Mouse (Mus musculus) pancreas, adult 10 weeks (tissue): ENCODE results near the gene Eva1c. TPM values are rescaled to one million over a fixed set of nuclear protein-coding genes. Genes with fewer than 3 reads are reported as not detected.

Experiments used
- polyA plus RNA-seq: library from polyadenylated mRNA; stranded (reverse); fragments of 350-450 nt; fragmentation: Illumina TruSeq; extraction: RNeasy Lipid Tissue Mini Kit (QIAGEN cat#74804); gene quantifications from one replicate; pipeline ENCODE4 v1.2.3, GENCODE M21; 2015; ENCODE audit warnings: low read depth, low replicate concordance; ENCODE audit not compliant: insufficient read depth

The Eva1c gene
- 0.63 TPM for polyA plus RNA-seq

GRCm38 (mm10) chr16:90826457-90826856, at the start of gene Eva1c:
Gene Eva1c, plus strand, starts transcription at chr16:90826719.

DNA sequence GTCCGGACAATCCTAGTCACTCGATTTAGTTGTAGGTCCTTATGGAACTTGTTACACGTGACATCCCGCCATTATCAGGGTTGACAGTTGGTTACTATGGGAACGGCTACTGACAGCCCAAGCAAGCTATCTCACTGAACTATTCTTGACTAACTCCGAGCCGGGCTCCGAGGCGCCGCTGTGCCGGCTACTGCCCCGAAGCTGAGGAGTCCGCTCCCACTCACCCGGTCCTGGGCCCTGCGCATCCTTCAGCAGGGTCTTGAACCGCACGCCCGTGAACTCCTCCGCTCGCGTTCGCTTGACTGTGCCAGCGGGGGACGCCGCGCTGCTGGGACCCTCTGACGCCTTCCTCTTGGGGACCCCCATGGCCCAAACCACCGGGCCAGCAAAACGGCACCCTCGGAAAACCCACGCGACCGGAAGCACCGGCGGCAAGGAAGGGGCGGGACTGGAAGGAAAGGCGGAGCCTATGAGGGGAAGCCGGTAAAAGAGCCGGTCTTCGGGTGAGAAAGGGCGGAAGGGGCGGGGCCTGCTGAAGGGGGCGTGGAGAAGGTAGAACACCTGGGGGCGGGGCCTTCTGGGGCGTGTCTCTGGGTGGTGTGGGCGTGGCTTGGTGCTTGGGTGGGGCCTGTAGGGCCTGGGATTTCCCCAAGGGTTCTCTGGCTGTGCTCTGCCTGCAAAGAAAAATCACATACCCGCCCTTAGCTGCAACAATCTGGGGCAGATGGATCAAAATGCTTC, 16.4 kb upstream of the Eva1c start, which contains the start of gene Urb1:
Gene Urb1, minus strand, starts transcription at position 439 of the 741 bp plus-strand sequence.

DNA sequence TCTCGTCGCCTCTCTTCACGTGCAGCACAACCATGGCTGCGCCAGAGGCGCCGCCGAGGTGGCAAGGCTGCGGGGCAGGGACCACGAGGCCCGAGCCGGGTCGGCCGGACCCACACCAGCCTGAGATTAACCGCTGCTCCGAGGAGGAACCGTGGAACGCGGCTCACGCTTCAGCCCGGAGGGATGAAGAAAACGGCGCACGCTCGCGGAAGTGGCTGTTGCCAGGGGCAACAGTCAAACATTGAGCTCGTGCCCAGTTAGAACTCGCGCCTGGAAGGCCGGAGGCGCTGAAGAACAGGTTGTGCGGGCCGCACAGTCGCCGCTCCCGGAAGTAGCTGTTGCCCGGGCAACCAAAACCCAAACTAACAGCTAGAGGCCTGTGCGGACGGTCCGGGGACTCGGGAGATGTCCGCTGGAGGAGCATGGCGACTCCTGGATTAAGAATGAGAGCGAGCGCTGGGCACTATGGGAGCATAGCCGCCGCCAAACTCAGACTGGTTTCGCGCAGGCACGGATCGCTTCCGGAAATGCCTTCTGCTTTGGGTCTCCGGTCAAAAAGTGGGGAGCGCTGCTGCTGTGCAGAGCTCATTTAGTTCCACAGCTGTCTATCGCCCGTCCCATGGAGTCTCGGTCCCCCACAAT, 108.3 kb downstream of the Eva1c start, which contains the start of gene Cfap298:
Gene Cfap298, minus strand, starts transcription at position 428 of the 642 bp plus-strand sequence.

Other genes with a start within 250 kb of the Eva1c start
- 2.8 TPM for gene Mis18a, start 99.3 kb upstream of the Eva1c start, polyA plus RNA-seq
- 3.5 TPM for gene Mrap, start 88.5 kb upstream of the Eva1c start, polyA plus RNA-seq
- 2.1 TPM for gene Urb1, start 16.3 kb upstream of the Eva1c start, polyA plus RNA-seq
- gene Cfap298, start 108.4 kb downstream of the Eva1c start, polyA plus RNA-seq: 11.2 TPM
- 10.8 TPM for gene Synj1, start 184.6 kb downstream of the Eva1c start, polyA plus RNA-seq
- 30.7 TPM for gene Paxbp1, start 217.8 kb downstream of the Eva1c start, polyA plus RNA-seq